23 mouse cellular contexts compared by ENCODE assay signal in genomic region chr16:92228332-92228919, GRCm38 (mm10).
DNase-seq lines count a peak whose midpoint lies in the region; ATAC-seq and TF ChIP-seq lines count a peak whose summit lies in the region.
"Had no signal": no experiment of that assay in that cellular context is flagged by ENCODE, and none has a peak within 500 bp of the region (broad histone marks: within the 10 kb centered on the region; RNA-seq: fewer than 3 reads in every experiment).

No protein-coding gene starts in this region.

- peak; percentile 38 for DNase-seq in adrenal gland, postnatal 10 days
- no peak for DNase-seq in adrenal gland, postnatal 25 days
- peak; percentile 15 for DNase-seq in left cerebral cortex, postnatal 4 days
- DNase-seq in left cerebral cortex, adult 11 months (ENCODE audit: low spot score): no peak
- peak; percentile 42 for DNase-seq in NIH3T3 (ENCODE audit: low read depth)
- no peak for DNase-seq in stomach, postnatal 0 days (ENCODE audit: low spot score)
- DNase-seq in layer of hippocampus, postnatal 25 days (ENCODE audit: extremely low spot score in 1 of 2, low spot score in 1 of 2): no peak
- DNase-seq: adrenal gland, postnatal 14 days; cerebellum, adult 18-20 months; cerebellum, postnatal 14 days; embryo, embryonic 11 days; gastrocnemius, postnatal 10 days; heart, adult 2 months; heart, postnatal 14 days had no signal

- no peaks in the 10 kb centered on the region for H3K27me3 ChIP-seq in stomach, postnatal 0 days (ENCODE audit: control insufficient read depth, insufficient read depth, low read length)
- H3K27me3 ChIP-seq: embryonic facial prominence, embryonic 12.5 days; forebrain, embryonic 15.5 days; heart, embryonic 15.5 days; Patski had no signal

- intact Hi-C loops in left cerebral cortex, postnatal 4 days (cut with DNase I): no loop called here

- ATAC-seq in stomach, postnatal 0 days (ENCODE audit: low FRiP score, low TSS enrichment): peak; percentile 30; the same call in 1 of the 2 replicates
- ATAC-seq: activated CD4-positive, CD25-positive, alpha-beta regulatory T cell, adult 4 months; forebrain, embryonic 15.5 days; hindbrain, embryonic 16.5 days; inflammation-experienced regulatory T-cells, adult 6 months; Patski had no signal

- no peaks in the 10 kb centered on the region for H3K9me3 ChIP-seq in stomach, postnatal 0 days (ENCODE audit: control insufficient read depth, low read length)
- H3K9me3 ChIP-seq: embryonic facial prominence, embryonic 12.5 days; forebrain, embryonic 15.5 days; heart, embryonic 15.5 days had no signal

- TF ChIP-seq EP300 in stomach, postnatal 0 days (optimal IDR thresholded peaks at IDR 0.05): no peak

- H3K36me3 ChIP-seq in stomach, postnatal 0 days (ENCODE audit: control insufficient read depth, insufficient read depth, low read length): no peaks in the 10 kb centered on the region
- H3K36me3 ChIP-seq: embryonic facial prominence, embryonic 12.5 days; forebrain, embryonic 15.5 days; heart, embryonic 15.5 days; hindbrain, embryonic 10.5 days had no signal

- WGBS in stomach, postnatal 0 days: 32% methylated on average over 7 of the region's 7 CpGs

- TF ChIP-seq CTCF in stomach, postnatal 0 days (IDR thresholded peaks at IDR 0.05; ENCODE audit: low read depth): no peak

- no peak overlapping the region for H3K4me3 ChIP-seq in stomach, postnatal 0 days (ENCODE audit: low read depth, low read length)
- H3K4me3 ChIP-seq: embryonic facial prominence, embryonic 12.5 days; forebrain, embryonic 15.5 days; heart, adult 2 months; heart, embryonic 15.5 days; hindbrain, embryonic 10.5 days had no signal

- H3K4me1 ChIP-seq in stomach, postnatal 0 days (replicated peaks; ENCODE audit: control insufficient read depth, insufficient read depth): 0 out of 2 replicates have a peak, but pooled peaks cover 2% of the 10 kb centered on the region
- H3K4me1 ChIP-seq: forebrain, embryonic 15.5 days; heart, embryonic 15.5 days; hindbrain, embryonic 10.5 days had no signal

- H3K9ac ChIP-seq in stomach, postnatal 0 days (ENCODE audit: low read length): no peak overlapping the region
- H3K9ac ChIP-seq: embryonic facial prominence, embryonic 12.5 days; forebrain, embryonic 15.5 days; heart, embryonic 15.5 days had no signal

- H3K4me2 ChIP-seq in stomach, postnatal 0 days (replicated peaks; ENCODE audit: low read depth): no peak overlapping the region
- H3K4me2 ChIP-seq: embryonic facial prominence, embryonic 12.5 days; forebrain, embryonic 15.5 days; heart, embryonic 11.5 days; heart, embryonic 15.5 days had no signal

- H3K27ac ChIP-seq in stomach, postnatal 0 days (replicated peaks): peak overlapping the region; percentile 8; the same call in 1 of the 2 replicates
- H3K27ac ChIP-seq: embryonic facial prominence, embryonic 12.5 days; forebrain, embryonic 15.5 days; heart, adult 2 months; heart, embryonic 15.5 days; hindbrain, embryonic 10.5 days had no signal

Comparison
In these comparisons a context has a peak if more than half of its experiments do, and no peak if none do; other contexts are left out.
1. DNase-seq: peak in adrenal gland, postnatal 10 days (single experiment), left cerebral cortex, postnatal 4 days (single experiment) and NIH3T3 (single experiment); none in adrenal gland, postnatal 25 days (single experiment), left cerebral cortex, adult 11 months (single experiment), stomach, postnatal 0 days (single experiment) and layer of hippocampus, postnatal 25 days (0 of 2).